Mouse (Mus musculus) brain, embryonic 14.5 days (tissue): ENCODE measurements around the gene Fxyd7.

ENCODE experiments used
- CTCF ChIP-seq: fragments of 200-500 bp; IDR thresholded peaks from 2 replicates; pipeline ENCODE4 v1.5.1; 2012; ENCODE audit warnings: inconsistent platforms, mild to moderate bottlenecking, moderate library complexity, borderline replicate concordance; ENCODE audit not compliant: insufficient read depth, insufficient read length; ENCODE audit errors: extremely low read depth
- POLR2A ChIP-seq: fragments of 200-500 bp; IDR thresholded peaks from 2 replicates; pipeline ENCODE4 v1.6.1; 2012; ENCODE audit warnings: mild to moderate bottlenecking, inconsistent platforms, borderline replicate concordance; ENCODE audit not compliant: poor library complexity, insufficient read depth, insufficient read length, severe bottlenecking; ENCODE audit errors: extremely low read depth

DNA sequence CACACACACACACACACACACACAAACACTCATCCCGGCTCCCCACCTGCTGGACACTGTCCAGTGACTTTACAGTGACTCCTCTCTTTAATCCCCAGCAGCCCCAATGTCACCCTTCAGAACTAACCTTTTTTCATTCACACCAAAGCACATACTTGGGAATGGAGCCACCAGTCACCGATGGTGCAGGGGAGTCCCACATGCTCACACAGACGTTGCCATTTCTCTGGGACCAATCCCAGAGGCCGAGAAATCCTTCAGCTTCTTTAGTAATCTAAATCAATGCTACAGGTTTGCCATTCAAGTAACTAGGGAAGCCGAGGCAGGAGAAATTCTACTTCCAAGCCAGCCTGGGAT is 23.4 kb upstream of the Fxyd7 start:
- TF ChIP-seq POLR2A, result no peak
- TF ChIP-seq CTCF, result no peak
